Mouse (Mus musculus): ENCODE data around the gene Hist2h2ab. TPM values are rescaled to one million over a fixed set of nuclear protein-coding genes. Genes with fewer than 3 reads are reported as not detected.
"Not testable (repeated sequence)": the region's sequence is repeated elsewhere in the genome, so short reads cannot be mapped to it uniquely, and the experiment has no call there.

Gene Hist2h2ab
- polyA plus RNA-seq, 1 experiment: 2.7 TPM

DNA sequence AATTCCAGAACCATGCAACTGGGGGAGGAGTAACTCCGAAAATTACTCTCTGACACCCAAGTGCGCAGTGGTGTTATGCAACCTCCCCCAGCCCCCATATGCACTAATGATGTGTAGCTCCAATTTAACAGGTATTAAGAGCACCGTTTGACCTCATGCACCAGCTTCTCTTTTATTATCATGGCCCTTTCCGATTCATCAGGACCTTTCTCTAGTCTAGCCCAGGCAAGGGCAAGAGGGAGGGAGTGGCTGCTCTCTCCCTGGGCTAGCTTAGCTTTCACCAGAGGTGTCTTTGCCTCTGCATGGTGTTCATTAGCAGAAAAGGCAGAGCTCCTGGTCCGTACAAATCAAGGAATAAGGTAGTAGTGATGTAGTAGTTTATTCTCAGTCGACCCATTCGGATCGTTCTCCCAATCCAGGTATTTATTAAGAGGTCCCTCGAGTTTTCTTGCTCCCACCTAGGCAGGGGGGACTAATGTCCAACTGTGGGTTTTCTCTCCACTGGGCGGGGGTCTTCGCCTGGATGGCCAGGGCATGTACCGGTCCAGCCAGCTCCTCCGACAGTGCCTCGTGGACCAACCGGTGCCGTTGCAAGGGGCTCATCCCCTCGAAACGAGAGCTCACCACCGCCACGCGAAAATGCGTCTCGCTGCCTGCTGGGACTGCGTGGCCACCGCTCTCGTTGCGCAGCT is 23.1 kb upstream of the Hist2h2ab start:
- no peak for TF ChIP-seq CTCF (IDR thresholded peaks at IDR 0.05; ENCODE audit: extremely low read depth, insufficient read depth, low read length)
- no peak for TF ChIP-seq POLR2A (IDR thresholded peaks at IDR 0.05; ENCODE audit: extremely low read depth, insufficient read depth, low read length)
- Histone ChIP-seq H3K4me1 (ENCODE audit: control insufficient read depth, insufficient read depth, low read length) (peaks cover 3% of the 10 kb centered on the region; the same call in 1 of the 2 replicates), H3K4me3 (ENCODE audit: insufficient read depth, low read length) (peak overlapping the region; percentile 52), H3K27ac (ENCODE audit: insufficient read depth, low read length) (peak overlapping the region; percentile 92)

DNA sequence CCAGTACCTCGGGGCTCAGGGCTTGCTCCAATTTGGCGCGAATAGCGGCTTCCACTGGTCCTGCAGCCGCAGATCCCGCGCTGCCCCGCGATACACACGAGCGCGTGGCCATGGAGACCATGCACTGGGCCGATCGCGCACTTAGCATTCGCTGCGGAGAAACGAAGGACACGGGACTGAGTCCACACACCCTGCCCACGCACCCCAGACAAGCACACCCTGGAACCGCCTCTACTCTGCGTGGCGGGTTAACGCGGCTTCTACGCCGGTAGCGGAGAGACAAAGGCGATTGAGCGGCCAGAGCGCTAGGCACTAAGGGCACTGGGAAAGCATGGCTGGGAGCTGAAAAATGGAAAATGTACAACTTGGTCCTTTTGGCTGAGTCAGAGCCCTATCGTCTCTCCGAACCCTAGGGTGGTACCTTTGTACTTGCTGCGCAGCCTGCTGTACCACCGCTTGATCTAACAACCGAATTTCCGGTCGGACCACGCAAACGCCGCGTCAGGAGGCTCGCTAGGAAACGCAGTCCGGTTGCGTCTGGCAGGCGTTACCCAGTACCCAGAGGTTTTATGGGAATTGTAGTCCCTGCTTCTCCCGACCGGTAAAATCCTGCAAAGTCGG is 22.4 kb upstream of the Hist2h2ab start:
- Histone ChIP-seq H3K27ac (ENCODE audit: insufficient read depth, low read length) (peak overlapping the region; percentile 92), H3K4me3 (ENCODE audit: insufficient read depth, low read length) (peak overlapping the region; percentile 52), H3K4me1 (ENCODE audit: control insufficient read depth, insufficient read depth, low read length) (peaks cover 3% of the 10 kb centered on the region; the same call in 1 of the 2 replicates)
- TF ChIP-seq POLR2A (IDR thresholded peaks at IDR 0.05; ENCODE audit: extremely low read depth, insufficient read depth, low read length) (peak; percentile 97), CTCF (IDR thresholded peaks at IDR 0.05; ENCODE audit: extremely low read depth, insufficient read depth, low read length) (no peak)

DNA sequence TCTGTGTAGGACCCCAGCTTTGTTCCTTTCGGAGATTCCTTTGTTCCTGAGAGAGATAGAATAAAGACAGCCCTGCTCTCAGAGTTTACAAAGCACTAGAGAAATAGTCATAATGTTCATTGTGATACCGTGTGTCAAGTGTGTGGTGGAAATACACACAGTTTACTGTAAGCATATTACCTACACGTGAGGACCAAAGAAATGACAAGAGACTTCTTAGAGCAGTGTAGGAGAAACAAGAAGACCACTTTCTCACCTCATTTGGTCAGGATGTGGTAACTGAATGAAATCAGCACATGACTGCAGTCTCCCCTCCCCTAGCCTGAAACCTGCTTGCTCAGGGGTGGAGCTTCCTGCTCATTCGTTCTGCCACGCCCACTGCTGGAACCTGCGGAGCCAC is 21.5 kb upstream of the Hist2h2ab start:
- H3K27ac ChIP-seq (ENCODE audit: insufficient read depth, low read length): no peak overlapping the region

DNA sequence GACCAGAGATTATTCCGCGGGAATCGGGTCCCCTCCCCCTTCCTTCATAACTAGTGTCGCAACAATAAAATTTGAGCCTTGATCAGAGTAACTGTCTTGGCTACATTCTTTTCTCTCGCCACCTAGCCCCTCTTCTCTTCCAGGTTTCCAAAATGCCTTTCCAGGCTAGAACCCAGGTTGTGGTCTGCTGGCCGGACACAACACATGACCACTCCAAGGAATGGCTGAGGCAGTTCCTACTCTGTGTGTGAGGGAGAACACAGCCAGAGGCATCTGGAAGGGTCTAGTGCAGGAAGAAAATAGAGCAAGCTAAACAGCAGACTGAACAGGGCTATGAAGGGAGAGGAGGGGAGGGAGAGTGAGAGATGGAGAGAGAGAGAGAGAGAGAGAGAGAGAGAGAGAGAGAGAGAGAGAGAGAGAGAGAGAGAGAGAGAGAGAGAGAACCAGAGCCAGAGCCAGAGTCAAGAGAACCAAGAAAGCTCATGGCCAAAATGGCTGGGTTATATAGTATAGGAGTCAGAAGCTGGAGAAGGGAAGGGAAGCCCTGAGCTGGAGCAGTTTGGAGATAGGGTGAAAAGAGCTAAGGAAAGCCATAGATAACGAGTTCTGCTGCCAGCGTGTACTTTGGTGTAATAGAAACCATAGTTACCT is 20.9 kb upstream of the Hist2h2ab start:
- H3K4me3 ChIP-seq (ENCODE audit: insufficient read depth, low read length): peak overlapping the region; percentile 6; the same call in 1 of the 2 replicates
- not testable (repeated sequence) for H3K4me1 ChIP-seq (ENCODE audit: control insufficient read depth, insufficient read depth, low read length); H3K27ac ChIP-seq (ENCODE audit: insufficient read depth, low read length)

More for the DNA sequence above, 21.5 kb upstream of the Hist2h2ab start:
- peak overlapping the region; percentile 6; the same call in 1 of the 2 replicates for H3K4me3 ChIP-seq (ENCODE audit: insufficient read depth, low read length)
- TF ChIP-seq CTCF (IDR thresholded peaks at IDR 0.05; ENCODE audit: extremely low read depth, insufficient read depth, low read length) (no peak), POLR2A (IDR thresholded peaks at IDR 0.05; ENCODE audit: extremely low read depth, insufficient read depth, low read length) (no peak)
- peaks cover 3% of the 10 kb centered on the region; the same call in 1 of the 2 replicates for H3K4me1 ChIP-seq (ENCODE audit: control insufficient read depth, insufficient read depth, low read length)

DNA sequence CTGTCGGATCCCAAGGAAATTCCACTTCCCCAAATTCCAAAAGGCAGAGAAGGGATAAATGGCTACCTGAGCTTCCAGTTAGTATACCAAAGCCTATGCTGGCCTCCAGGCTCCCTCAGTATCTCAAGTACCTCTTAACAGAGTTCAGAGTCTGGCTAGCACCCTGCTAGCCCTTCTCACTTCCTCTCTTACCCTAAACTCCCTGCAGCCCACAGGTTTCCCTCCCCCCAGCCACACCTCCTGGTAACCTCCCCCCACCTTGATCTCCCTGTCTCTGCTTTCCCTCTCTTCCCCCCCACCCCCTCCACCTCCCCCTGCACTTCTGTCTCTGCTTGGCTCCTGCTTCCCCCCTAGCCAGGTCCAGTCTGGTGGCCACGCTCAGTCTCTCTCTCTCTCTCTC is 19.9 kb upstream of the Hist2h2ab start:
- Histone ChIP-seq H3K27ac (ENCODE audit: insufficient read depth, low read length) (no peak overlapping the region), H3K4me3 (ENCODE audit: insufficient read depth, low read length) (no peak overlapping the region)

DNA sequence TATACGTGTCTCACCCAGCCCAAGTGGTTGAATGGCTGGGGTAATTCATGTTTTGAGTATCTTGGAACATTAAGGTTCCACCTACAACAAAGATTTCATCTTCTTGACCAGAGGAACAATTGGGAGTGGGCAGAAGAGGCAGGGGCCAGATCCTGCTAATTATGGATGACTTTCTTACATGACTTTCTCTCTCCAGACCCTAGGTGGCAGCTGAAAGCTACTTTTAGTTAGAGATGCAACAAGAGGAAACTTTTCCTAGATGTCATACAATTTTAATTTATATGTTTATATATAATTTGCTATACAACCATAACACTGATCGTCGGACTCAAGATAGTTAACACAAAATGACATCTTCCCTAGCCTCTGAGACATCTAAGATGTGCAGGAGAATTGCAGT is 11.8 kb upstream of the Hist2h2ab start:
- Histone ChIP-seq H3K4me3 (ENCODE audit: insufficient read depth, low read length) (no peak overlapping the region), H3K27ac (ENCODE audit: insufficient read depth, low read length) (no peak overlapping the region), H3K4me1 (ENCODE audit: control insufficient read depth, insufficient read depth, low read length) (no peaks in the 10 kb centered on the region)
- no peak for TF ChIP-seq POLR2A (IDR thresholded peaks at IDR 0.05; ENCODE audit: extremely low read depth, insufficient read depth, low read length)
- TF ChIP-seq CTCF (IDR thresholded peaks at IDR 0.05; ENCODE audit: extremely low read depth, insufficient read depth, low read length): no peak

More for the DNA sequence above, 19.9 kb upstream of the Hist2h2ab start:
- TF ChIP-seq CTCF (IDR thresholded peaks at IDR 0.05; ENCODE audit: extremely low read depth, insufficient read depth, low read length): no peak
- TF ChIP-seq POLR2A (IDR thresholded peaks at IDR 0.05; ENCODE audit: extremely low read depth, insufficient read depth, low read length): no peak
- peaks cover 3% of the 10 kb centered on the region; the same call in 1 of the 2 replicates for H3K4me1 ChIP-seq (ENCODE audit: control insufficient read depth, insufficient read depth, low read length)

DNA sequence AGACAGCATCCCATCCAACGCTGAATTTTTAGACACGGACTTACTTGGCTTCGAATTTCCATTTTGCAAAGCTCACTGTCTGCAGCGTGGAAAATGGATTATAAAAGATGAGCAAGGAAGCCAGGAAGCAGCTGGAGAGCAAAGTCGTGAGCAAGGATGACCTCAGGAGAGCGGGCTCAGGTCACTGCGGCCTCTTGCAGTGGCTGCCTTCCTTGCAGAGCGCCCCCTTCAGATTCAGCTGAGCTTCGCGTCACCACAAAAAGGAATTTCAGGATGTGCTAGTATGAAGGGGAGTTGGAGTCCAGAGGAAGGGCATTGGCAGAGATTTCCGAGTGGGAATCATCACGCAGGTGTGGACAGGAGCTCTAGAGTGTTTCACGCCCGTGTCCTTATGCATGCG is 10.4 kb upstream of the Hist2h2ab start:
- Histone ChIP-seq H3K27ac (ENCODE audit: insufficient read depth, low read length) (no peak overlapping the region), H3K4me3 (ENCODE audit: insufficient read depth, low read length) (no peak overlapping the region), H3K4me1 (ENCODE audit: control insufficient read depth, insufficient read depth, low read length) (no peaks in the 10 kb centered on the region)
- TF ChIP-seq POLR2A (IDR thresholded peaks at IDR 0.05; ENCODE audit: extremely low read depth, insufficient read depth, low read length) (no peak), CTCF (IDR thresholded peaks at IDR 0.05; ENCODE audit: extremely low read depth, insufficient read depth, low read length) (no peak)

DNA sequence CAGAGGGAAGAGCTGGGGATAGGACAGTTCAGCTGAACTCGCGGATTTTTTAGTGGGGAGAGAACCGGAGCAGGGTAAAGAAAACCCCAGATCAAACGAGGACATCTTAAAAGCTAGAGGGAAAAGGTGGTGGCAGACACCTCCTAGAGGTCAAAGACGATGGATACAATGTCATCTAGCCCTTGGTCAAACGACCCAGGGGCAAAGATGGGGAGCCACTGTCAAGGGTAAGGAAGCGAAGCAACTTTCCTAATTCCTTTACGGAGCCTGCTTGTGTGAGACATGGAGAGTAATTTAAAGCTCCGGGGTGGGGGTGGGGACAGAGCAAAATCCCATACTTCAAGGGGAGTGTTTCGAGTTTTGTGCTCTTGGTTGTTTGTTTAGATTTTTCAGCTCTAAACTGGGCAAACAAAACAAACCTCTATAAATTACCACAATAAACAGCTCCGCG is 449 bp upstream of the Hist2h2ab start:
- Histone ChIP-seq H3K4me3 (ENCODE audit: insufficient read depth, low read length) (peak overlapping the region; percentile 69), H3K27ac (ENCODE audit: insufficient read depth, low read length) (peak overlapping the region; percentile 51), H3K4me1 (ENCODE audit: control insufficient read depth, insufficient read depth, low read length) (peaks cover 3% of the 10 kb centered on the region; the same call in 1 of the 2 replicates)
- TF ChIP-seq CTCF (IDR thresholded peaks at IDR 0.05; ENCODE audit: extremely low read depth, insufficient read depth, low read length) (no peak), POLR2A (IDR thresholded peaks at IDR 0.05; ENCODE audit: extremely low read depth, insufficient read depth, low read length) (no peak)

DNA sequence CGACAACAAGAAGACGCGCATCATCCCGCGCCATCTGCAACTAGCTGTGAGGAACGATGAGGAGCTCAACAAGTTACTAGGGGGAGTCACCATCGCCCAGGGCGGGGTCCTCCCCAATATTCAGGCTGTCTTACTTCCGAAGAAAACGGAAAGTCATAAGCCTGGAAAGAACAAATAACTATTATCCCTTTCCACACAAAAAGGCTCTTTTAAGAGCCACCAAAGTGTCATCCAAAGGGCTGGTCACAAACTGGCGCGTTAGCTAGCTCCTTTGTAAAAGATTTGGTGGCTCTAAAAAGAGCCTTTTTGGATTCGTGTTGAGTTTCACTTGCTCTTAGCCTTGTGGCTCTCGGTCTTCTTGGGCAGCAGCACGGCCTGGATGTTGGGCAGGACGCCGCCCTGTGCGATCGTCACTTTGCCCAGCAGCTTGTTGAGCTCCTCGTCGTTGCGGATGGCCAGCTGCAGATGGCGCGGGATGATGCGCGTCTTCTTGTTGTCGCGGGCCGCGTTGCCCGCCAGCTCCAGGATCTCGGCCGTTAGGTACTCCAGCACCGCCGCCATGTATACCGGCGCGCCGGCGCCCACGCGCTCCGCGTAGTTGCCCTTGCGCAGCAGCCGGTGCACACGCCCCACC is 583 bp downstream of the Hist2h2ab start:
- peak overlapping the region; percentile 69 for H3K4me3 ChIP-seq (ENCODE audit: insufficient read depth, low read length)

More for the DNA sequence above, 583 bp downstream of the Hist2h2ab start:
- H3K4me1 ChIP-seq (ENCODE audit: control insufficient read depth, insufficient read depth, low read length): not testable (repeated sequence)
- H3K27ac ChIP-seq (ENCODE audit: insufficient read depth, low read length): peak overlapping the region; percentile 94
